Comparison of ENCODE assay signal across 24 mouse cellular contexts in the genomic region with DNA sequence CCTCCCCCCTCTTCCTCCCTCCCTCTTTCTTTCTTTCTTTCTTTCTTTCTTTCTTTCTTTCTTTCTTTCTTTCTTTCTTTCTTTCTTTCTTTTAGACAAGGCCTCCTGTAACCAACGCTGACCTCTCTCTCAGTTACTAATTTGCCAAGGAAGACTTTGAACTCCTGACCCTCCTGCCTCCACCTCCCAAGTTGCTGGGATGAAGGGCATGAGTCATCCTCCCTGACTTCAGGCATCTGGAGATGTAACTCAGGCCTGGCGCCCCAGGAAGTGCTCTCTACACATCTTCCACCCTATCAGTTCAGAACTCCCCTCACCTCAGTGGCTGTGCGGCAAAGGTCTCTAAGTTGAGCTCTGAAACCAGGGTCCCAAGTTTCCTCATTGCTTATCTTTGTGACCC.
DNase-seq lines count a peak whose midpoint lies in the region; ATAC-seq and TF ChIP-seq lines count a peak whose summit lies in the region.
"Had no signal": no experiment of that assay in that cellular context is flagged by ENCODE, and none has a peak within 500 bp of the region (broad histone marks: within the 10 kb centered on the region; RNA-seq: fewer than 3 reads in every experiment).

No protein-coding gene starts in this region.

- WGBS in heart, embryonic 11.5 days (ENCODE audit: insufficient replicate concordance), result 62% methylated on average over 3 of the region's 3 CpGs
- WGBS in hindbrain, embryonic 16.5 days, result 83% methylated on average over 3 of the region's 3 CpGs
- 79% methylated on average over 3 of the region's 3 CpGs for WGBS in hindbrain, postnatal 0 days
- WGBS in neural tube, embryonic 13.5 days, result 79% methylated on average over 3 of the region's 3 CpGs

- H3K9ac ChIP-seq in heart, embryonic 11.5 days (ENCODE audit: low read depth, low read length), result no peak overlapping the region
- no peak overlapping the region for H3K9ac ChIP-seq in hindbrain, embryonic 16.5 days (ENCODE audit: low read depth, low read length)
- H3K9ac ChIP-seq in hindbrain, postnatal 0 days (replicated peaks; ENCODE audit: low read length), result no peak overlapping the region
- no peak overlapping the region for H3K9ac ChIP-seq in neural tube, embryonic 13.5 days
- H3K9ac ChIP-seq: intestine, embryonic 15.5 days; limb, embryonic 13.5 days; lung, embryonic 15.5 days; stomach, embryonic 15.5 days had no signal

- no peaks in the 10 kb centered on the region; the same call in 1 of the 2 replicates for H3K27me3 ChIP-seq in heart, embryonic 11.5 days (ENCODE audit: control insufficient read depth, insufficient read depth, low read length)
- no peaks in the 10 kb centered on the region for H3K27me3 ChIP-seq in hindbrain, embryonic 16.5 days (replicated peaks; ENCODE audit: control insufficient read depth, insufficient read depth, low read length)
- H3K27me3 ChIP-seq in hindbrain, postnatal 0 days (ENCODE audit: insufficient read depth, low read length), result no peaks in the 10 kb centered on the region
- H3K27me3 ChIP-seq in neural tube, embryonic 13.5 days, result no peaks in the 10 kb centered on the region
- H3K27me3 ChIP-seq: intestine, embryonic 15.5 days; lung, embryonic 15.5 days; stomach, embryonic 15.5 days had no signal

- no peak for TF ChIP-seq CTCF in hindbrain, postnatal 0 days (IDR thresholded peaks at IDR 0.05; ENCODE audit: low read depth)

- no peak for ATAC-seq in heart, embryonic 11.5 days (replicated peaks; ENCODE audit: insufficient number of reproducible peaks, low FRiP score, low TSS enrichment)
- no peak for ATAC-seq in hindbrain, embryonic 16.5 days
- no peak for ATAC-seq in hindbrain, postnatal 0 days
- no peak for ATAC-seq in neural tube, embryonic 13.5 days (ENCODE audit: low read depth)
- ATAC-seq: activated CD4-positive, CD25-positive, alpha-beta regulatory T cell, adult 4 months; forebrain, embryonic 14.5 days; intestine, embryonic 15.5 days had no signal

- peak overlapping the region; percentile 59 for H3K27ac ChIP-seq in heart, embryonic 11.5 days (ENCODE audit: low read depth, low read length)
- H3K27ac ChIP-seq in hindbrain, embryonic 16.5 days (ENCODE audit: low read depth, low read length), result peak overlapping the region; percentile 31; the same call in 1 of the 2 replicates
- H3K27ac ChIP-seq in hindbrain, postnatal 0 days, result no peak overlapping the region
- H3K27ac ChIP-seq in neural tube, embryonic 13.5 days (replicated peaks), result peak overlapping the region; percentile 94
- H3K27ac ChIP-seq: intestine, embryonic 15.5 days; limb, embryonic 13.5 days; lung, embryonic 15.5 days; stomach, embryonic 15.5 days had no signal

- no peaks in the 10 kb centered on the region for H3K9me3 ChIP-seq in heart, embryonic 11.5 days (replicated peaks; ENCODE audit: control insufficient read depth, low read length)
- no peaks in the 10 kb centered on the region for H3K9me3 ChIP-seq in hindbrain, embryonic 16.5 days (ENCODE audit: control insufficient read depth, low read length)
- H3K9me3 ChIP-seq in hindbrain, postnatal 0 days (ENCODE audit: low read length), result no peaks in the 10 kb centered on the region
- no peaks in the 10 kb centered on the region for H3K9me3 ChIP-seq in neural tube, embryonic 13.5 days
- H3K9me3 ChIP-seq: intestine, embryonic 15.5 days; limb, embryonic 13.5 days; lung, embryonic 15.5 days; midbrain, embryonic 10.5 days; stomach, embryonic 15.5 days had no signal

- H3K36me3 ChIP-seq in heart, embryonic 11.5 days (ENCODE audit: control insufficient read depth, insufficient read depth, low read length), result no peaks in the 10 kb centered on the region
- no peaks in the 10 kb centered on the region for H3K36me3 ChIP-seq in hindbrain, embryonic 16.5 days (ENCODE audit: control insufficient read depth, insufficient read depth, low read length)
- no peaks in the 10 kb centered on the region for H3K36me3 ChIP-seq in hindbrain, postnatal 0 days (ENCODE audit: insufficient read depth, low read length)
- no peaks in the 10 kb centered on the region for H3K36me3 ChIP-seq in neural tube, embryonic 13.5 days
- H3K36me3 ChIP-seq: intestine, embryonic 15.5 days; limb, embryonic 13.5 days; lung, embryonic 15.5 days; midbrain, embryonic 10.5 days; stomach, embryonic 15.5 days had no signal

- intact Hi-C loops in heart, postnatal 25 days (cut with DNase I), result no loop called here

- H3K4me3 ChIP-seq in heart, embryonic 11.5 days (ENCODE audit: low read depth, low read length), result no peak overlapping the region
- H3K4me3 ChIP-seq in hindbrain, embryonic 16.5 days (ENCODE audit: low read length), result no peak overlapping the region
- H3K4me3 ChIP-seq in hindbrain, postnatal 0 days (ENCODE audit: low read length), result no peak overlapping the region
- H3K4me3 ChIP-seq in neural tube, embryonic 13.5 days, result no peak overlapping the region
- H3K4me3 ChIP-seq: intestine, embryonic 15.5 days; limb, embryonic 13.5 days; lung, embryonic 15.5 days; midbrain, embryonic 10.5 days; myocyte; stomach, embryonic 15.5 days had no signal

- H3K4me2 ChIP-seq in heart, embryonic 11.5 days, result no peak overlapping the region
- H3K4me2 ChIP-seq in hindbrain, embryonic 16.5 days (ENCODE audit: low read length), result no peak overlapping the region
- H3K4me2 ChIP-seq in hindbrain, postnatal 0 days (ENCODE audit: low read depth, low read length), result no peak overlapping the region
- H3K4me2 ChIP-seq in neural tube, embryonic 13.5 days, result no peak overlapping the region
- H3K4me2 ChIP-seq: intestine, embryonic 15.5 days; limb, embryonic 13.5 days; liver, embryonic 11.5 days; lung, embryonic 15.5 days; stomach, embryonic 15.5 days had no signal

- H3K4me1 ChIP-seq in heart, embryonic 11.5 days (ENCODE audit: control insufficient read depth, insufficient read depth, low read length), result no peaks in the 10 kb centered on the region
- H3K4me1 ChIP-seq in hindbrain, embryonic 16.5 days (ENCODE audit: control insufficient read depth, insufficient read depth, low read depth, low read length), result peaks cover 48% of the 10 kb centered on the region
- H3K4me1 ChIP-seq in hindbrain, postnatal 0 days (ENCODE audit: insufficient read depth, low read length), result peaks cover 20% of the 10 kb centered on the region
- peaks cover 86% of the 10 kb centered on the region for H3K4me1 ChIP-seq in neural tube, embryonic 13.5 days (replicated peaks)
- H3K4me1 ChIP-seq: lung, embryonic 15.5 days; stomach, embryonic 15.5 days had no signal

- DNase-seq in heart, postnatal 25 days (ENCODE audit: low spot score), result no peak
- DNase-seq in hindbrain, postnatal 0 days (ENCODE audit: low spot score), result no peak
- DNase-seq in kidney, postnatal 25 days, result peak; percentile 9 to 59
- no peak for DNase-seq in kidney, postnatal 10 days
- DNase-seq in neural tube, embryonic 10.5 days (ENCODE audit: extremely low spot score, low spot score), result no peak
- DNase-seq: adrenal gland, adult 2 months; adrenal gland, postnatal 36 days; cerebellum, adult 2 months; cerebellum, postnatal 14 days; gastrocnemius, postnatal 14 days; layer of hippocampus, adult 9-11 months; right cerebral cortex, postnatal 25 days had no signal

Comparison
In these comparisons a context has a peak if more than half of its experiments do, and no peak if none do; other contexts are left out.
1. DNase-seq: peak in kidney, postnatal 25 days (2 of 2); none in heart, postnatal 25 days (single experiment), hindbrain, postnatal 0 days (single experiment), kidney, postnatal 10 days (single experiment) and neural tube, embryonic 10.5 days (single experiment).